Mouse (Mus musculus): ENCODE data around the gene Tnrc6c. TPM values are rescaled to one million over a fixed set of nuclear protein-coding genes. Genes with fewer than 3 reads are reported as not detected.

Tnrc6c gene
- total and polyA plus RNA-seq, 2 experiments from 2014 or later, result 19.9 to 71.6 TPM

DNA sequence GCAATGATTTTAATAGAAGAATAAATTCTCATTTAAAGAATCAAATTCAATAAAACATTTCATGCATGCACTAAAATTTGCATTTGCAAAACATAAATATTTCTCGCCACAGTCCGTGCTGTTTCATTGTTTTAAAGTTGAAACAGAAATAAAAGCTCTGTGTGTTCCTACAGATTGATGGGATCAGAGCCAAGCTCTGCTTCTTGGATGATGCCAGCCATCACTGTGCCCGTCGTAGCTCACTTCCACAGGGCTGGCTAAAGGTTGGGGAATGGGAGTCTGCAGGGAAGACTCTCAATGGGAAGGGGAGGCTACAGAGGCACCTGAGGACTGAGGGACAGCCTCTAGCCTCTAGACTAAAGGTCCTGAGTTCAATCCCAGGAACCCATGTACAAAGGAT, 28.9 kb upstream of the Tnrc6c start:
- Histone ChIP-seq H3K9me3 (ENCODE audit: low read length) (no peaks in the 10 kb centered on the region), H3K4me3 (ENCODE audit: low read depth, low read length) (no peak overlapping the region), H3K9ac (no peak overlapping the region), H3K4me2 (ENCODE audit: low read depth) (no peak overlapping the region), H3K27ac (ENCODE audit: low read depth, low read length) (no peak overlapping the region), H3K4me1 (ENCODE audit: insufficient read depth) (peaks cover 33% of the 10 kb centered on the region), H3K27me3 (ENCODE audit: insufficient read depth, low read length) (no peaks in the 10 kb centered on the region), H3K36me3 (ENCODE audit: insufficient read depth) (no peaks in the 10 kb centered on the region)
- 27% methylated on average over 4 of the region's 4 CpGs for WGBS
- no peak for ATAC-seq
- no peak for TF ChIP-seq CTCF (IDR thresholded peaks at IDR 0.05; ENCODE audit: low read depth)
- DNase-seq, result peak; percentile 62

DNA sequence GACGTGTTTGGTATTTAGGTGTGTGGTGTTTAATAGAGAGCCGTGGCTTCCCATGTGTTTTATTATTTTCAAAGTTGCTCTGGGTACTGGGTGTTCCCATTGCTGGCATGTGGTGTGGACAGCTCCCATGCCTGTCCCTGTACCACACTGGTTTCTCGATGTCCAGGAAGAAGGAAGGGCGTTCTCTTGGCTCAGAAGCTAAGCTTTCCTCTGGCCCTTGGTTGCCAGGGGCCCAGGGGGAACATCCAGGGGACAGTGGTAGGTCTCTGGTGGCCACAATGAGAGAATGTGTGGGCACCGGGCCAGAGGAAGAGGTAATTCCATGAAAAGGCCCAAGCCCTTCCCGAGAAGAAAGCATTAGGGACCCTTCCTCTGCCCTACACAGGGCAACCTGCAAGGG, 27.5 kb upstream of the Tnrc6c start:
- Histone ChIP-seq H3K9ac (0 out of 2 replicates have a peak overlapping the region, but pooled peaks have one; percentile 39), H3K36me3 (ENCODE audit: insufficient read depth) (no peaks in the 10 kb centered on the region), H3K27ac (ENCODE audit: low read depth, low read length) (peak overlapping the region; percentile 86), H3K9me3 (ENCODE audit: low read length) (no peaks in the 10 kb centered on the region), H3K4me3 (ENCODE audit: low read depth, low read length) (no peak overlapping the region), H3K27me3 (ENCODE audit: insufficient read depth, low read length) (no peaks in the 10 kb centered on the region), H3K4me1 (ENCODE audit: insufficient read depth) (peaks cover 33% of the 10 kb centered on the region), H3K4me2 (ENCODE audit: low read depth) (peak overlapping the region; percentile 42)
- 55% methylated on average over 6 of the region's 6 CpGs for WGBS
- no peak for DNase-seq
- ATAC-seq, result no peak
- no peak for TF ChIP-seq CTCF (IDR thresholded peaks at IDR 0.05; ENCODE audit: low read depth)

- Histone ChIP-seq H3K4me2 (ENCODE audit: low read depth) (peak overlapping the region; percentile 42), H3K27ac (ENCODE audit: low read depth, low read length) (peak overlapping the region; percentile 86), H3K4me3 (ENCODE audit: low read depth, low read length) (no peak overlapping the region)
Measured at GRCm38 (mm10) chr11:117627060-117627562, 27.0 kb upstream of the Tnrc6c start.

GRCm38 (mm10) chr11:117627746-117628311, 26.3 kb upstream of the Tnrc6c start:
- peaks cover 33% of the 10 kb centered on the region for H3K4me1 ChIP-seq (ENCODE audit: insufficient read depth)
- DNase-seq (peak; percentile 76), ATAC-seq (peak; percentile 39)
- H3K36me3 ChIP-seq (ENCODE audit: insufficient read depth), result no peaks in the 10 kb centered on the region
- H3K9ac ChIP-seq, result peak overlapping the region; percentile 39
- no peaks in the 10 kb centered on the region for H3K27me3 ChIP-seq (ENCODE audit: insufficient read depth, low read length)
- peak overlapping the region; percentile 10 for H3K4me3 ChIP-seq (ENCODE audit: low read depth, low read length)
- 9% methylated on average over 9 of the region's 9 CpGs for WGBS
- peak overlapping the region; percentile 42 for H3K4me2 ChIP-seq (ENCODE audit: low read depth)
- no peaks in the 10 kb centered on the region for H3K9me3 ChIP-seq (ENCODE audit: low read length)
- TF ChIP-seq CTCF (IDR thresholded peaks at IDR 0.05; ENCODE audit: low read depth), result no peak
- peak overlapping the region; percentile 86 for H3K27ac ChIP-seq (ENCODE audit: low read depth, low read length)

More at GRCm38 (mm10) chr11:117627060-117627562, 27.0 kb upstream of the Tnrc6c start:
- H3K4me1 ChIP-seq (ENCODE audit: insufficient read depth), result peaks cover 33% of the 10 kb centered on the region
- no peaks in the 10 kb centered on the region for H3K27me3 ChIP-seq (ENCODE audit: insufficient read depth, low read length)
- no peaks in the 10 kb centered on the region for H3K36me3 ChIP-seq (ENCODE audit: insufficient read depth)
- DNase-seq (peak; percentile 69), ATAC-seq (peak; percentile 44)
- WGBS, result 12% methylated on average over 5 of the region's 5 CpGs
- no peaks in the 10 kb centered on the region for H3K9me3 ChIP-seq (ENCODE audit: low read length)
- TF ChIP-seq CTCF (IDR thresholded peaks at IDR 0.05; ENCODE audit: low read depth), result no peak
- H3K9ac ChIP-seq, result peak overlapping the region; percentile 39

DNA sequence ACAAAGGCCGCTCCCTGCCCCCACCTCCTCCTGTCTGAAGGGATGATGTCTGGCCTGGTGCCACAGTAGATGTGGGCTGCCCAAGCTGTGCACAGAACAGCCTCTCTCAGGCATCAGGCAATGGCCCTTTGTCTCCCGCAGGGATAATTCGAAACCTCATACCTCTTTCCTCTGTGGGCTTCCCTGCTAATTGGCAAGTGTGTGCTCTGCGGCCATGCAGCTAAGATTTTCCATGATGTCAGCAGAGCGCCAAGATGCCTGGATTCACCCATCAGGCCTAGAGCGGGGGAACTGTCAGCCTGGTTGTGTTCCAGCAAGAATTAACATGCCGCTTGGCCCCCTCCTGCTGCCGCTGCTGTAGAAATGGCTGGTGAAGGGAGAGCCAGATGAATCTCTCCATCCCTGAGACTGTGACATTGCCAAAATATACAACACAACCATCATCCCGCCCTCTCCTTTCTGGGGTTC, 25.7 kb upstream of the Tnrc6c start:
- Histone ChIP-seq H3K9ac (peak overlapping the region; percentile 39), H3K27ac (ENCODE audit: low read depth, low read length) (peak overlapping the region; percentile 86), H3K9me3 (ENCODE audit: low read length) (no peaks in the 10 kb centered on the region), H3K36me3 (ENCODE audit: insufficient read depth) (no peaks in the 10 kb centered on the region), H3K27me3 (ENCODE audit: insufficient read depth, low read length) (no peaks in the 10 kb centered on the region), H3K4me3 (ENCODE audit: low read depth, low read length) (peak overlapping the region; percentile 10), H3K4me1 (ENCODE audit: insufficient read depth) (peaks cover 33% of the 10 kb centered on the region), H3K4me2 (ENCODE audit: low read depth) (peak overlapping the region; percentile 42)
- WGBS, result 5% methylated on average over 9 of the region's 9 CpGs
- DNase-seq (peak; percentile 89), ATAC-seq (peak; percentile 84)
- no peak for TF ChIP-seq CTCF (IDR thresholded peaks at IDR 0.05; ENCODE audit: low read depth)

DNA sequence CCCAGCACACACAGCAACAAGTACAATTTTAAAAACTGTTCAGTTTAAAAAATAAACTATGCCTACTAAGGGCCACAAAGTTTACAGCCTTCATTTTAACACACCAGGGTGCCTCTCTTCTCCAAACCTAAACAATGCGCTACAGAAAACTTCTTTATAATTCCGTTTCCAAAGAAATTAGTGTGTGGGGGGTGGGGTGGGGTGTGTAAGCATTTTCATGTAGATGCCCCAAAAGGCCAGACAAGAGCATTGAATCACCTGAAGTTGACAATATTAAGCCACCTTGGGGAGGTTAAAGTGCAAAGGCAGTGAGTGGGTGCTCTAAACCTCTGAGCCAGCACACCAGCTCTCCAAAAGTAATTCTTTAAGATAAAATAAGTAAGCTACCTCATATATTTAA, 24.2 kb upstream of the Tnrc6c start:
- Histone ChIP-seq H3K9ac (no peak overlapping the region), H3K4me2 (ENCODE audit: low read depth) (no peak overlapping the region), H3K4me1 (ENCODE audit: insufficient read depth) (peaks cover 33% of the 10 kb centered on the region), H3K36me3 (ENCODE audit: insufficient read depth) (no peaks in the 10 kb centered on the region), H3K9me3 (ENCODE audit: low read length) (no peaks in the 10 kb centered on the region), H3K27ac (ENCODE audit: low read depth, low read length) (no peak overlapping the region), H3K27me3 (ENCODE audit: insufficient read depth, low read length) (no peaks in the 10 kb centered on the region), H3K4me3 (ENCODE audit: low read depth, low read length) (no peak overlapping the region)
- ATAC-seq (no peak), DNase-seq (no peak)
- WGBS, result 67% methylated on average over 2 of the region's 2 CpGs
- no peak for TF ChIP-seq CTCF (IDR thresholded peaks at IDR 0.05; ENCODE audit: low read depth)

GRCm38 (mm10) chr11:117630868-117631565, 23.1 kb upstream of the Tnrc6c start:
- no peaks in the 10 kb centered on the region for H3K9me3 ChIP-seq (ENCODE audit: low read length)
- no peaks in the 10 kb centered on the region for H3K36me3 ChIP-seq (ENCODE audit: insufficient read depth)
- H3K9ac ChIP-seq, result no peak overlapping the region
- WGBS, result 85% methylated on average over 10 of the region's 11 CpGs
- H3K4me1 ChIP-seq (ENCODE audit: insufficient read depth), result peaks cover 29% of the 10 kb centered on the region
- no peak for ATAC-seq
- H3K4me2 ChIP-seq (ENCODE audit: low read depth), result no peak overlapping the region
- no peak overlapping the region for H3K27ac ChIP-seq (ENCODE audit: low read depth, low read length)
- no peaks in the 10 kb centered on the region for H3K27me3 ChIP-seq (ENCODE audit: insufficient read depth, low read length)
- H3K4me3 ChIP-seq (ENCODE audit: low read depth, low read length), result no peak overlapping the region
- no peak for DNase-seq
- TF ChIP-seq CTCF (IDR thresholded peaks at IDR 0.05; ENCODE audit: low read depth), result no peak
